Mouse (Mus musculus): Measurements from ENCODE around the gene Oip5.

Gene Oip5

DNA sequence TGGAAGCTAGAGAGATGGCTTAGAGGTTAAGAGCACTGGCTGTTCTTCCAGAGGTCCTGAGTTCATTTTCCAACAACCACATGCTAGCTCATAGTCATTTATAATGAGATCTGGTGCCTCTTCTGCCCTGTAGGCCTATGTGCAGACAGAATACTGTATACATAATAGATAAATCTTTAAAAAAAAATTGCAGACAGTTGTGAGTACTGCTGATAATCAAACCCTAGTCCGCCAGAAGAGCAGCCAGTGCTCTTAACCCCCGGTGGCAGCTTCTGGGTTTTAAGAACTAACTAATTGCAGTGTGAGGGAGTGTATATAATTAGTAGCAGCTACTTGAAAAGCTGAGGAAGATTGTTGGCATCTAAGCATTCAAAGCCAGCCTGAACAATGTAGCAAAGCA, 34.8 kb downstream of the Oip5 start:
- no peak for DNase-seq

GRCm38 (mm10) chr2:119581571-119581970, 36.7 kb downstream of the Oip5 start:
- no peak for DNase-seq

GRCm38 (mm10) chr2:119572471-119572870, 45.8 kb downstream of the Oip5 start:
- DNase-seq, result no peak

GRCm38 (mm10) chr2:119566182-119566855, 52.0 kb downstream of the Oip5 start:
- no peak for DNase-seq

- no peak for DNase-seq
These were observed 53.0 kb downstream of the Oip5 start for GRCm38 (mm10) chr2:119565284-119565683.

DNA sequence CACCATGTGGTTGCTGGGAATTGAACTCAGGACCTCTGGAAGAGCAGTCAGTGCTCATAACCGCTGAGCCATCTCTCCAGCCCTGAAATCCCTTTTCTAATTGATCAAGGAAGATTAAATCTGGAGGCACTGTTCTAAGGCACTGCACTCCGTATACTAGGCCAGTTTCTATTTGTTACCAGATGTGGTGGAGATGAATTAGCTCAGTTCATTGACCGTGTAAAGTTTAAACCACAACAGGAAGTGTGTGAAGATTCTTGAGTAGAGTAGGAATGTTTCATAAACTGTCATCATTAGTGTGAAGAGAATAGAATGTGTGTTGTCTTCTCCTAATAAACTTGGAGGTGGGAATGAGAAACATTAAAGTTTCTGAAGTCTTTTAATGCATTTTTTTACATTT, 56.5 kb downstream of the Oip5 start:
- DNase-seq, result no peak
